Mouse (Mus musculus) neural tube, embryonic 11.5 days (tissue): Measurements from ENCODE around the gene Hmga2. TPM values are rescaled to one million over a fixed set of nuclear protein-coding genes. Genes with fewer than 3 reads are reported as not detected.

Experiments
- ATAC-seq: fragments of 200-750 bp; cut with Nextera tagmentation; 2 replicates; pipeline ENCODE4 v1.8.0; 2017; ENCODE audit warnings: moderate number of reproducible peaks, mild to moderate bottlenecking, moderate TSS enrichment, moderate library complexity; ENCODE audit not compliant: insufficient read depth, low FRiP score, low TSS enrichment
- DNase-seq: peaks from one replicate; pipeline ENCODE4 v3.0.0-alpha.2; 2015; ENCODE audit warnings: low spot score
- H3K27ac ChIP-seq: fragments of 300-500 bp; sonication (generic); 2 replicates; pipeline ENCODE4 v1.5.1; 2014; ENCODE audit warnings: low read depth, mild to moderate bottlenecking, low read length
- H3K27me3 ChIP-seq: fragments of 300-500 bp; sonication (generic); 2 replicates; pipeline ENCODE4 v1.6.1; 2014; ENCODE audit warnings: mild to moderate bottlenecking, low read length, mixed read lengths; ENCODE audit not compliant: control insufficient read depth, insufficient read depth
- H3K36me3 ChIP-seq: fragments of 300-500 bp; sonication (generic); 2 replicates; pipeline ENCODE4 v1.6.1; 2014; ENCODE audit warnings: mild to moderate bottlenecking, low read length, moderate library complexity, mixed read lengths; ENCODE audit not compliant: control insufficient read depth, insufficient read depth
- H3K4me1 ChIP-seq: fragments of 300-500 bp; sonication (generic); 2 replicates; pipeline ENCODE4 v1.6.1; 2014; ENCODE audit warnings: low read length, mixed read lengths; ENCODE audit not compliant: control insufficient read depth, insufficient read depth
- H3K4me2 ChIP-seq: fragments of 300-500 bp; sonication (generic); 2 replicates; pipeline ENCODE4 v1.6.1; 2014; ENCODE audit warnings: low read depth, mild to moderate bottlenecking, moderate library complexity
- H3K4me3 ChIP-seq: fragments of 300-500 bp; sonication (generic); 2 replicates; pipeline ENCODE4 v1.5.1; 2014; ENCODE audit warnings: low read depth, low read length
- H3K9ac ChIP-seq: fragments of 300-500 bp; sonication (generic); 2 replicates; pipeline ENCODE4 v1.6.1; 2014; ENCODE audit warnings: mild to moderate bottlenecking, low read length
- H3K9me3 ChIP-seq: fragments of 300-500 bp; sonication (generic); 2 replicates; pipeline ENCODE4 v1.6.1; 2016; ENCODE audit warnings: low read length; ENCODE audit not compliant: control insufficient read depth
- WGBS: fragments of 180-500 bp; shearing (Covaris S2); extraction: QIAGEN DNeasy Blood & Tissue Kit; methylation state at CpG from one replicate; pipeline ENCODE4 v1.1.7; 2014; 5-methylcytosine and 5-hydroxymethylcytosine counted together
- polyA plus RNA-seq: library from polyadenylated mRNA; unstranded; fragments of >200 nt; fragmentation: Nextera tagmentation; extraction: Ambion mirVana; gene quantifications from 2 replicates; pipeline ENCODE4 v1.2.1, GENCODE M21; 2014

Hmga2 gene
- 49.7 and 65.5 TPM in 2 replicates for polyA plus RNA-seq

DNA sequence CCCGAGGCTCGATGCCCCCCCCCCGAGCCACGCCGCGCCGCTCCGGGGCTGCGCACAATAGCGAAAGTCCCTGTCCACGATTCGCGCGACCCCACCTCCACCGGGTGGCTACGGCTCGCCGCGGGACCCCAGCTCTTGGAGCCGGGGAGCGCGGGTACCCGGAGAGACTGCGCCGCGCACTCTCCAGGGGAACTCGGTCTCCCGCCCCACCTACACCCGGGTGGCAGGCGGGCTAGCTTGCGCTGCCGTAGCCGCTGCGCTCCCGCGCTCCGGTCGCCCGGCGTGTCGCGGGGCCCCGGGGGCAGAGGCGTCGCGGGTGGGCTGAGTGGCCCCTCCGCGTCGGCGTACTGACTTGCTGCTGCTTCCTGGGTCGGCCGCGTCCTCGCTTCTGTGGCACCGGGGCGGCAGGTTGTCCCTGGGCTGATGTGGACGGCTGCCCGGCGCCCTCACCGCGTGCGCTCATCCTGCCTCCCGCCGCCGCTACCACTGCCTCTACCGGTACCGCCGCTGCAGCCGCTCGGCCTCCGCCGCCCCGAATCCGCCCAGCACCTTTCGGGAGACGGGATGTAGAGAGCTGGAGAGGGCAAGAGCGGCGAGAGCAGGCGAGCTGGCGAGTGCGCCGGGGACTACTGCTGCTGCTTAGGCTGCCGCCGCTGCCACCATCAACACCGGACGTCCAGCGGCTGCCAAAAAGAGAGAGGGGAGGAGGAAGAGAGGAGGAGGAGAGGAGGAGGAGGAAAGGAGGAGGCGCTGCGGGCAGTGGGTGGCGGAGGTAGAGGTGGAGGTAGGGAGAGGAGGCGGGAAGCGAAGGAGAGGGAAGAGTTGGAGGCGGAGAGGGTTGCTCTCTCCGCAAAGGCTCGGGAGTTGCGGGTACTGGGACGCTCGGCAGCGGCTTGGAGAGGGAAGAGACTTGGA, at the start of gene Hmga2:
Hmga2 (minus strand) TSS at position 869 of the 915 bp plus-strand sequence.
- peak within 1 kb of the TSS; percentile 91 for H3K4me3 ChIP-seq
- DNase-seq = peak; percentile 78
- H3K9me3 ChIP-seq = no peaks in the 10 kb centered on the region
- H3K4me1 ChIP-seq = peaks cover 6% of the 10 kb centered on the region; the same call in 1 of the 2 replicates
- H3K36me3 ChIP-seq = no peaks in the 10 kb centered on the region; the same call in 1 of the 2 replicates
- H3K27me3 ChIP-seq = no peaks in the 10 kb centered on the region
- peak within 1 kb of the TSS; percentile 98 for H3K9ac ChIP-seq
- peak within 1 kb of the TSS; percentile 93 for H3K27ac ChIP-seq
- peak; percentile 62 for ATAC-seq
- under 1% methylated on average over 88 of the region's 99 CpGs for WGBS
- H3K4me2 ChIP-seq = peak within 1 kb of the TSS; percentile 69

DNA sequence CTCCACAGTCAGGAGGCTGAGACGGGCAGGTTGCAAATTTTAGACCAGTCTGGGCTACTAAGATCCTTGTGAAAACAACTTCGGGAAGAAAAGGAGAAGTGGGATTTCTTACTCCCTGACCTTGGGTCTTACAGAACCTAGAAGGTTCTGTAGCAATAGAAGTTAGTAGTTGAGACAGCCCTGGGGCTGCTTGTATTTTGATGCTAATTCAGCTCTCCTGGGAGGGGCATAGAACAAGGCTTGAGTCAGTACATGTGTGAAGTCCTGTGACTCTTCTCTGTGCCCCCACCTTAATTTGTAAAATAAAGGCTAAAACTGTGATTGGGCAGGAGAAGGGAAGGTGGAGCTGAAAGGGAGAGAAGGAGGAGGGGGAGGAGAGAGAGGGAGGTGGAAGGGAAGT, 46.7 kb upstream of the Hmga2 start:
- Histone ChIP-seq H3K4me3 (no peak overlapping the region), H3K27me3 (no peaks in the 10 kb centered on the region), H3K4me2 (no peak overlapping the region), H3K9me3 (no peaks in the 10 kb centered on the region), H3K9ac (no peak overlapping the region), H3K4me1 (no peaks in the 10 kb centered on the region), H3K36me3 (no peaks in the 10 kb centered on the region), H3K27ac (no peak overlapping the region)
- ATAC-seq (no peak), DNase-seq (no peak)
- 88% methylated on average over 2 of the region's 2 CpGs for WGBS

DNA sequence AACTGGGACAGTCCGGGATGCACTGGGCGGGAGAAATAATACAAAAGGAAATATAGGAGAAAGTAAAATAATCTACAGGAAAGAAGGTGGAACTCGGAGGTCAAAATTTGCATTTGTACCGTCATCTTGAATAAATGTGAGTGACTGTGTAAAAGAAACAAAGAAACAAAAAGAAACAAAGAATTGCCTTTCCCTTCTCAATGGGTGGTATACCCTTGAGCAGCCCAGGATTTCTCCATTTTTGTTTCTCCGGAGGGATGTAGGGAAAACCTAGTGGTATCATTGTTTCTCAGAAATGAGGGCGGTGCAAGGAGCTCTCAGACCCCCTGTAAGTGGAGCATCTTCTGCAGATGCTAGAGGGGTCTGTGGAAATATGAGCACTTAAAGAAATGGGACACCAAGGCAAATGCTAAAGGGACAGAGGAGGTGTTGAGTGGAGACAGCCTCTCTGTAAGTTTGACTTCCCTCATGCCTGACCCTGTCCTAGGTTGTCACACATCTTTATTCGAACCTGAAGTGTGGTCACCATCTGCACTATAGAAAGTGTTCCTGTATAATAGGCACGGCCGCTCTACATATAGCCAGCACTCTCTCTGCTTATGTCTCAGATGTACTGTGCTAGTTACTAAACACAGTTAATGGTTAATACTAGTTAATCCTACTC, 45.8 kb upstream of the Hmga2 start:
- 79% methylated on average over 9 of the region's 9 CpGs for WGBS
- ATAC-seq = no peak

DNA sequence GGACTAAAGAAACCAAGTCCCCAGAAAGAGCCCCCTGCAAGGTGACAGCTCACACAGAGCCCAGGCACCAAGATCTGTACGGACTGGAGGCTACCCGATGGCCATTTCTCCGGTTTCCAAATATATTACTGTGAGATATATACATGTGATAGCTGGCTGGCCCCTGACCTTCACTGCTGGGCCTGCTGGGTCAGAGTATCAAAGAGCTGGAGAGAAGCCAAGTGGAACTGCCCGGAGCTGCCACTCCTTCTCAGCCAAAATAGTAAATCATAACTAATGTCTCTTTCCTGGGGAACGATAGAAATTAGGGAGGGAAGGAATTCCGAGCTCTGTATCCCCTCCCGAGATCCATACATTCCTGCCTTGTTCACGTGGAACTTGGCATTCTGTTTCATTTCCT, 40.0 kb upstream of the Hmga2 start:
- Histone ChIP-seq H3K4me1 (0 out of 2 replicates have a peak, but pooled peaks cover 2% of the 10 kb centered on the region), H3K4me2 (no peak overlapping the region), H3K27ac (no peak overlapping the region), H3K36me3 (no peaks in the 10 kb centered on the region), H3K9me3 (no peaks in the 10 kb centered on the region), H3K4me3 (no peak overlapping the region), H3K27me3 (no peaks in the 10 kb centered on the region), H3K9ac (no peak overlapping the region)
- DNase-seq = no peak
- ATAC-seq = no peak
- 52% methylated on average over 8 of the region's 8 CpGs for WGBS

More for the DNA sequence above, 45.8 kb upstream of the Hmga2 start:
- no peaks in the 10 kb centered on the region for H3K36me3 ChIP-seq
- no peaks in the 10 kb centered on the region for H3K9me3 ChIP-seq
- no peaks in the 10 kb centered on the region for H3K4me1 ChIP-seq
- no peak overlapping the region for H3K27ac ChIP-seq
- no peak overlapping the region for H3K9ac ChIP-seq
- no peaks in the 10 kb centered on the region for H3K27me3 ChIP-seq
- no peak overlapping the region for H3K4me2 ChIP-seq
- H3K4me3 ChIP-seq = no peak overlapping the region
- no peak for DNase-seq

DNA sequence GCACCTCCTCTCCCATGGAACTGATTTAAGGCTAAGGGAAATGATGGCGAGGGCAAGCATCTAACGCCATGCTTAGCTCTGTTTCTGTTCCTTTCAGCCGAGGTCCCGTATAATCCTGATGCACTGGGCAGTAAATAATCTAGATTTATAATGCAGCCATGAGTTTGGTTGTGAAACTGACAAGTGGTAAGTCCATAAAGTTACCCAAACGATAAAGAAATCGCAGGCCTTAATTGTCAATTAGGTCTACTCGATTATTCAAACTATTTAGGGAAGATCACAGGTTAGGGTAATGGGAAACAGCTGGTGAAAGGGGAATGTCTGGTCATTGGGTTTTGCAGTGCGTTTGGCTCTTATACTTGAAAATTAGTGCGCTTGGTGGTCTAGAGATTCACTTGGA, 37.5 kb upstream of the Hmga2 start:
- Histone ChIP-seq H3K36me3 (no peaks in the 10 kb centered on the region), H3K9ac (no peak overlapping the region), H3K4me2 (no peak overlapping the region), H3K4me3 (no peak overlapping the region), H3K27me3 (no peaks in the 10 kb centered on the region), H3K4me1 (0 out of 2 replicates have a peak, but pooled peaks cover 2% of the 10 kb centered on the region), H3K9me3 (no peaks in the 10 kb centered on the region), H3K27ac (no peak overlapping the region)
- no peak for DNase-seq
- no peak for ATAC-seq
- 48% methylated on average over 9 of the region's 9 CpGs for WGBS

DNA sequence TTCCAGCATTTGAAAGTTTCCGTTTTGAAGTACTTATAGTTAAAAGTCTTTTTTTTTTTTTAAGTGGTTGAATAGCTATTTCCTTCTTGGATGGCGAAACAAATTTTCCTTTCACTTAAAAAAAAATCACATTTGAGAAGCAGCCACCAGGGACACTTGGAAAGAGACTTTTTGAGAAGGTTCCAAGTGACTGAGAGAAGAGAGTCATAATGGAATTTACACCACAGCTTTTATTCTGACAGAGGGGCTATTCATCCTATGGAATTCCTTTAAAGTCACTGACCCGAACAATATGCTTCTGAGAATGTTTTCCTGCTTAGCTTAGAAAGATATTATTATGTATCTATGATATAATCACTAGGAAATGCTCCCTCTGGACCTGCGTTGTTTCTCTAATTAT, 36.7 kb upstream of the Hmga2 start:
- no peak overlapping the region for H3K9ac ChIP-seq
- H3K9me3 ChIP-seq = no peaks in the 10 kb centered on the region
- H3K27ac ChIP-seq = no peak overlapping the region
- 66% methylated on average over 4 of the region's 4 CpGs for WGBS
- H3K4me1 ChIP-seq = 0 out of 2 replicates have a peak, but pooled peaks cover 2% of the 10 kb centered on the region
- ATAC-seq (no peak), DNase-seq (no peak)
- no peaks in the 10 kb centered on the region for H3K36me3 ChIP-seq
- no peak overlapping the region for H3K4me3 ChIP-seq
- no peak overlapping the region for H3K4me2 ChIP-seq
- H3K27me3 ChIP-seq = no peaks in the 10 kb centered on the region

DNA sequence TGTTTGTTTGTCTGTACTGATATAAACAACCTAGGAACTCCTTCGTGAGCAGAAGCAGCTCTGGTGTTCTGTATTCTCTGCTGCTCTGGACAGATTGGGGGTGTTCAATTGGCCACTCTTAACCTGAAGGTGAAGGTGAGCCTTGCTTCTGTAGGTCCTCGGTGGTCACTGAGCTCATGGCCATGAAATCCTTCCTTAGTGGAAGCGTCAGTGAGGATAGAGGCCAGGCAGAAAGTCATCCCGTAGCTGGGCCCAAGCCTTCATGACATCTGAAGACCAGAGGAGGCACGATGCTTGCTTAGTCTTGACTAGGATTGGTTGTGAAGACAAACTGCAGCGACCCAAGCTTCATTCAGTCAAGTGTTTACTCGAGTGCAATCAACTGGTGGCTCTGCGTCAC, 35.9 kb upstream of the Hmga2 start:
- H3K4me1 ChIP-seq = 0 out of 2 replicates have a peak, but pooled peaks cover 2% of the 10 kb centered on the region
- ATAC-seq (no peak), DNase-seq (no peak)
- no peak overlapping the region for H3K4me2 ChIP-seq
- 93% methylated on average over 8 of the region's 8 CpGs for WGBS
- no peaks in the 10 kb centered on the region for H3K27me3 ChIP-seq
- no peaks in the 10 kb centered on the region for H3K36me3 ChIP-seq
- H3K9ac ChIP-seq = no peak overlapping the region
- H3K9me3 ChIP-seq = no peaks in the 10 kb centered on the region
- H3K4me3 ChIP-seq = no peak overlapping the region
- H3K27ac ChIP-seq = no peak overlapping the region

DNA sequence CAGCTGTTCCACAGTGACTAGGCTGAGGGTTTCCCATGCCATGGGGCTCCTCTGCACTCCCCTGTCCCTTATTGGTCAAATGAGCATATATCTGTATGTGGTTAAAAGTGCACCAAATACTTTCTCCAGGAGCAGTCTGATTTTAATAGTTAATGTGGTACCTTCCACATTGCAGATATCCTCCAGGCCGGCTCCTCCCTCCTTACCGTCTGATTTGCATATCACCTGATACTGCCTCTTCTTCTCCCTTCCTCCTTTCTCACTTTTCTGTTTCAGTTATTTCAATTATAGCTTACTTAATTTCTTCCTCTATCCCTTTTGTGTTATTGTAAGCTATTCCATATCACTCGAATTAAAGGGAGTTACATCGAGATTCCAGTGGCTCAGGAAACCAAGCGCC, 27.7 kb upstream of the Hmga2 start:
- no peaks in the 10 kb centered on the region for H3K27me3 ChIP-seq
- no peaks in the 10 kb centered on the region for H3K9me3 ChIP-seq
- ATAC-seq = no peak
- H3K9ac ChIP-seq = no peak overlapping the region
- H3K4me3 ChIP-seq = no peak overlapping the region
- DNase-seq = no peak
- H3K36me3 ChIP-seq = no peaks in the 10 kb centered on the region
- H3K27ac ChIP-seq = no peak overlapping the region
- 90% methylated on average over 5 of the region's 5 CpGs for WGBS
- no peak overlapping the region for H3K4me2 ChIP-seq
- no peaks in the 10 kb centered on the region for H3K4me1 ChIP-seq
